Mouse (Mus musculus): ENCODE results near the gene Zc3h14. TPM values are rescaled to one million over a fixed set of nuclear protein-coding genes. Genes with fewer than 3 reads are reported as not detected.
A peak's percentile ranks its signal among the peaks of the same experiment; 100 is the strongest.

The Zc3h14 gene
- polyA plus RNA-seq, 1 experiment from 2014 or later, result 96.3 TPM

- Histone ChIP-seq H3K9ac (replicated peaks) (no peak overlapping the region), H3K27me3 (replicated peaks) (no peaks in the 10 kb centered on the region), H3K4me2 (no peak overlapping the region), H3K9me3 (replicated peaks) (no peaks in the 10 kb centered on the region), H3K36me3 (no peaks in the 10 kb centered on the region), H3K27ac (replicated peaks) (no peak overlapping the region), H3K4me3 (replicated peaks) (no peak overlapping the region), H3K4me1 (peaks cover 25% of the 10 kb centered on the region)
- no peak for ATAC-seq (ENCODE audit: low FRiP score)
- 72% methylated on average over 4 of the region's 4 CpGs for WGBS
Observed at GRCm38 (mm10) chr12:98745626-98746025, 1.1 kb upstream of the Zc3h14 start.

- no peak overlapping the region for H3K4me2 ChIP-seq
- no peak overlapping the region for H3K27ac ChIP-seq (replicated peaks)
- H3K9ac ChIP-seq (replicated peaks), result no peak overlapping the region
- H3K9me3 ChIP-seq (replicated peaks), result no peaks in the 10 kb centered on the region
- peak; percentile 40; the same call in 1 of the 2 replicates for ATAC-seq (ENCODE audit: low FRiP score)
- WGBS, result 27% methylated on average over 2 of the region's 2 CpGs
- peaks cover 28% of the 10 kb centered on the region for H3K4me1 ChIP-seq
- H3K4me3 ChIP-seq (replicated peaks), result no peak overlapping the region
- no peaks in the 10 kb centered on the region for H3K36me3 ChIP-seq
- H3K27me3 ChIP-seq (replicated peaks), result no peaks in the 10 kb centered on the region
Observed at GRCm38 (mm10) chr12:98746131-98746530, 633 bp upstream of the Zc3h14 start.

- peak overlapping the region; percentile 95 for H3K27ac ChIP-seq (replicated peaks)
- H3K27me3 ChIP-seq (replicated peaks), result no peaks in the 10 kb centered on the region
- H3K4me3 ChIP-seq (replicated peaks), result peak overlapping the region; percentile 94
- H3K36me3 ChIP-seq, result no peaks in the 10 kb centered on the region
- 2% methylated on average over 14 of the region's 14 CpGs for WGBS
- H3K9me3 ChIP-seq (replicated peaks), result no peaks in the 10 kb centered on the region
- H3K4me2 ChIP-seq, result peak overlapping the region; percentile 64
- ATAC-seq (ENCODE audit: low FRiP score), result peak; percentile 65
- H3K9ac ChIP-seq (replicated peaks), result peak overlapping the region; percentile 91
- H3K4me1 ChIP-seq, result peaks cover 32% of the 10 kb centered on the region
Observed at GRCm38 (mm10) chr12:98747380-98747753, 603 bp downstream of the Zc3h14 start.

GRCm38 (mm10) chr12:98757636-98758035, 10.9 kb downstream of the Zc3h14 start:
- H3K36me3 ChIP-seq, result peaks cover 60% of the 10 kb centered on the region
- peaks cover 6% of the 10 kb centered on the region for H3K4me1 ChIP-seq
- H3K9me3 ChIP-seq (replicated peaks), result no peaks in the 10 kb centered on the region
- H3K27me3 ChIP-seq (replicated peaks), result no peaks in the 10 kb centered on the region
- H3K9ac ChIP-seq (replicated peaks), result no peak overlapping the region
- no peak for ATAC-seq (ENCODE audit: low FRiP score)
- no peak overlapping the region for H3K27ac ChIP-seq (replicated peaks)
- WGBS, result 93% methylated on average over 6 of the region's 6 CpGs
- no peak overlapping the region for H3K4me2 ChIP-seq
- no peak overlapping the region for H3K4me3 ChIP-seq (replicated peaks)

GRCm38 (mm10) chr12:98759700-98760099, 12.9 kb downstream of the Zc3h14 start:
- Histone ChIP-seq H3K36me3 (peaks cover 64% of the 10 kb centered on the region), H3K27ac (replicated peaks) (no peak overlapping the region), H3K4me2 (no peak overlapping the region), H3K9ac (replicated peaks) (no peak overlapping the region), H3K4me1 (peaks cover 6% of the 10 kb centered on the region), H3K9me3 (replicated peaks) (no peaks in the 10 kb centered on the region), H3K4me3 (replicated peaks) (no peak overlapping the region), H3K27me3 (replicated peaks) (no peaks in the 10 kb centered on the region)
- ATAC-seq (ENCODE audit: low FRiP score), result no peak
- WGBS, result 97% methylated on average over 6 of the region's 6 CpGs

GRCm38 (mm10) chr12:98766241-98766640, 19.5 kb downstream of the Zc3h14 start:
- ATAC-seq (ENCODE audit: low FRiP score), result no peak
- Histone ChIP-seq H3K4me3 (replicated peaks) (no peak overlapping the region), H3K9ac (replicated peaks) (no peak overlapping the region), H3K27me3 (replicated peaks) (no peaks in the 10 kb centered on the region), H3K4me1 (no peaks in the 10 kb centered on the region), H3K4me2 (no peak overlapping the region), H3K27ac (replicated peaks) (no peak overlapping the region), H3K36me3 (peaks cover 69% of the 10 kb centered on the region), H3K9me3 (replicated peaks) (no peaks in the 10 kb centered on the region)
- WGBS, result 99% methylated on average over 2 of the region's 2 CpGs

- no peak overlapping the region for H3K27ac ChIP-seq (replicated peaks)
- no peak for ATAC-seq (ENCODE audit: low FRiP score)
- WGBS, result 82% methylated on average over 3 of the region's 3 CpGs
- H3K4me3 ChIP-seq (replicated peaks), result no peak overlapping the region
- H3K36me3 ChIP-seq, result peaks cover 69% of the 10 kb centered on the region
- no peaks in the 10 kb centered on the region for H3K27me3 ChIP-seq (replicated peaks)
- H3K4me2 ChIP-seq, result no peak overlapping the region
- no peaks in the 10 kb centered on the region for H3K9me3 ChIP-seq (replicated peaks)
- H3K4me1 ChIP-seq, result no peaks in the 10 kb centered on the region
- H3K9ac ChIP-seq (replicated peaks), result no peak overlapping the region
Observed at GRCm38 (mm10) chr12:98777509-98777908, 30.7 kb downstream of the Zc3h14 start.

- Histone ChIP-seq H3K27me3 (replicated peaks) (no peaks in the 10 kb centered on the region), H3K4me2 (no peak overlapping the region), H3K36me3 (peaks cover 72% of the 10 kb centered on the region), H3K9me3 (replicated peaks) (no peaks in the 10 kb centered on the region), H3K4me1 (no peaks in the 10 kb centered on the region), H3K27ac (replicated peaks) (no peak overlapping the region), H3K9ac (replicated peaks) (no peak overlapping the region), H3K4me3 (replicated peaks) (no peak overlapping the region)
- ATAC-seq (ENCODE audit: low FRiP score), result no peak
- 88% methylated on average over 4 of the region's 4 CpGs for WGBS
Observed at GRCm38 (mm10) chr12:98779148-98779547, 32.4 kb downstream of the Zc3h14 start.

GRCm38 (mm10) chr12:98784251-98784650, 37.5 kb downstream of the Zc3h14 start:
- Histone ChIP-seq H3K4me1 (no peaks in the 10 kb centered on the region), H3K27ac (replicated peaks) (no peak overlapping the region), H3K9me3 (replicated peaks) (no peaks in the 10 kb centered on the region), H3K9ac (replicated peaks) (no peak overlapping the region), H3K4me2 (no peak overlapping the region), H3K36me3 (peaks cover 69% of the 10 kb centered on the region), H3K27me3 (replicated peaks) (no peaks in the 10 kb centered on the region), H3K4me3 (replicated peaks) (no peak overlapping the region)
- no peak for ATAC-seq (ENCODE audit: low FRiP score)
- WGBS, result 96% methylated on average over 1 of the region's 1 CpGs

- no peak overlapping the region for H3K4me3 ChIP-seq (replicated peaks)
- H3K9ac ChIP-seq (replicated peaks), result no peak overlapping the region
- H3K9me3 ChIP-seq (replicated peaks), result no peaks in the 10 kb centered on the region
- 62% methylated on average over 3 of the region's 3 CpGs for WGBS
- no peak overlapping the region for H3K4me2 ChIP-seq
- H3K27me3 ChIP-seq (replicated peaks), result no peaks in the 10 kb centered on the region
- H3K36me3 ChIP-seq, result peaks cover 70% of the 10 kb centered on the region
- H3K4me1 ChIP-seq, result no peaks in the 10 kb centered on the region
- H3K27ac ChIP-seq (replicated peaks), result peak overlapping the region; percentile 48; the same call in 1 of the 2 replicates
- ATAC-seq (ENCODE audit: low FRiP score), result peak; percentile 63; the same call in 1 of the 2 replicates
Observed at GRCm38 (mm10) chr12:98795731-98796318, 49.1 kb downstream of the Zc3h14 start.

- H3K9me3 ChIP-seq (replicated peaks), result no peaks in the 10 kb centered on the region
- H3K4me1 ChIP-seq, result no peaks in the 10 kb centered on the region
- WGBS, result 93% methylated on average over 5 of the region's 5 CpGs
- H3K4me3 ChIP-seq (replicated peaks), result no peak overlapping the region
- H3K4me2 ChIP-seq, result no peak overlapping the region
- no peak overlapping the region for H3K27ac ChIP-seq (replicated peaks)
- H3K9ac ChIP-seq (replicated peaks), result no peak overlapping the region
- peaks cover 38% of the 10 kb centered on the region for H3K36me3 ChIP-seq
- no peak for ATAC-seq (ENCODE audit: low FRiP score)
- H3K27me3 ChIP-seq (replicated peaks), result no peaks in the 10 kb centered on the region
Observed at GRCm38 (mm10) chr12:98800334-98800733, 53.6 kb downstream of the Zc3h14 start.

- 75% methylated on average over 3 of the region's 3 CpGs for WGBS
- no peaks in the 10 kb centered on the region for H3K9me3 ChIP-seq (replicated peaks)
- H3K4me1 ChIP-seq, result no peaks in the 10 kb centered on the region
- H3K27ac ChIP-seq (replicated peaks), result no peak overlapping the region
- H3K4me2 ChIP-seq, result no peak overlapping the region
- no peak for ATAC-seq (ENCODE audit: low FRiP score)
- no peak overlapping the region for H3K4me3 ChIP-seq (replicated peaks)
- no peaks in the 10 kb centered on the region for H3K27me3 ChIP-seq (replicated peaks)
- H3K36me3 ChIP-seq, result peaks cover 27% of the 10 kb centered on the region
- H3K9ac ChIP-seq (replicated peaks), result no peak overlapping the region
Observed at GRCm38 (mm10) chr12:98802245-98802644, 55.5 kb downstream of the Zc3h14 start.

All from neural tube, embryonic 15.5 days (tissue).